10 mouse cellular contexts compared by ENCODE assay signal in the genomic region with DNA sequence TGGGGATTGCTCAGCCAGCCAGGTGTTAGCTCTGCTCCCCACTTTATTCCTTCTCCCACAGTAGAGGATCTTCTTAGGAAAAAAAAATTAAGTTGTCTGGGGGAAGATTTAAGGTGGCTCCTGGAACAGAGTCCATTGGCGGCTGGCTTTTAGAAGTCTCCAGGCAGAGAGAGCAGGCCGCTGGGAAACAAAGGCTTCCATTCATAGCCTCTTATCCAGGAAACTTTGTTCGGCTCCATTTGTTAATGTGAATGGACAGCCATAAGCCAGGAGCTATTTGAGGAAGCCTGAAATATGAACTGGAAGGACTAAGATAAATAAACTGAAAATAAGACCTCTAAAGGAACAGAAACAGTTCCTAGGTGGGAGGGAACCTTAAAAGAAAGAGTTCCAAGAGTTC. TPM values are rescaled to one million over a fixed set of nuclear protein-coding genes. Genes with fewer than 3 reads are reported as not detected.
A peak's percentile ranks its signal among the peaks of the same experiment; 100 is the strongest.
DNase-seq lines count a peak whose midpoint lies in the region; ATAC-seq lines count a peak whose summit lies in the region.
"Had no signal": no experiment of that assay in that cellular context is flagged by ENCODE, and none has a peak within 500 bp of the region (broad histone marks: within the 10 kb centered on the region; RNA-seq: fewer than 3 reads in every experiment).

No protein-coding gene starts in this region.

- no peak for DNase-seq in kidney, postnatal 36 days
- peak; percentile 88 for DNase-seq in embryo, embryonic 11 days
- DNase-seq in intestine, embryonic 14.5 days (ENCODE audit: low spot score) = no peak
- no peak for DNase-seq in cerebellum, adult 18-20 months
- no peak for DNase-seq in gastrocnemius, adult 8-10 months (ENCODE audit: low spot score in 2 of 2)
- no peak for DNase-seq in ovary, postnatal 36 days (ENCODE audit: low spot score)
- DNase-seq: adrenal gland, postnatal 36 days had no signal

- H3K36me3 ChIP-seq in kidney, embryonic 16.5 days (ENCODE audit: insufficient read depth, low read length) = no peaks in the 10 kb centered on the region
- H3K36me3 ChIP-seq in intestine, embryonic 14.5 days (ENCODE audit: control insufficient read depth, insufficient read depth, low read length) = no peaks in the 10 kb centered on the region
- H3K36me3 ChIP-seq in neural tube, embryonic 13.5 days = no peaks in the 10 kb centered on the region
- H3K36me3 ChIP-seq: hindbrain, embryonic 15.5 days had no signal

- no peak for ATAC-seq in kidney, embryonic 16.5 days (ENCODE audit: low FRiP score, low TSS enrichment)
- ATAC-seq in intestine, embryonic 14.5 days (replicated peaks; ENCODE audit: low FRiP score, low TSS enrichment, low read depth) = peak; percentile 55; the same call in 1 of the 2 replicates
- no peak for ATAC-seq in neural tube, embryonic 13.5 days (ENCODE audit: low read depth)

- peak overlapping the region; percentile 73 for H3K27ac ChIP-seq in kidney, embryonic 16.5 days (ENCODE audit: low read length)
- H3K27ac ChIP-seq in intestine, embryonic 14.5 days (ENCODE audit: low read depth) = peak overlapping the region; percentile 60
- peak overlapping the region; percentile 54 for H3K27ac ChIP-seq in neural tube, embryonic 13.5 days (replicated peaks)
- H3K27ac ChIP-seq: hindbrain, embryonic 15.5 days had no signal

- no peak overlapping the region for H3K4me2 ChIP-seq in kidney, embryonic 16.5 days (replicated peaks; ENCODE audit: low read depth, low read length)
- H3K4me2 ChIP-seq in intestine, embryonic 14.5 days (ENCODE audit: low read length) = peak overlapping the region; percentile 14; the same call in 1 of the 2 replicates
- no peak overlapping the region for H3K4me2 ChIP-seq in neural tube, embryonic 13.5 days
- H3K4me2 ChIP-seq: hindbrain, embryonic 15.5 days had no signal

- 6% methylated on average over 3 of the region's 3 CpGs for WGBS in kidney, embryonic 16.5 days
- WGBS in intestine, embryonic 14.5 days = under 1% methylated on average over 3 of the region's 3 CpGs
- WGBS in neural tube, embryonic 13.5 days = 0% methylated on average over 3 of the region's 3 CpGs

- no peak overlapping the region for H3K4me3 ChIP-seq in kidney, embryonic 16.5 days (ENCODE audit: low read length)
- no peak overlapping the region for H3K4me3 ChIP-seq in intestine, embryonic 14.5 days (ENCODE audit: low read depth, low read length)
- no peak overlapping the region for H3K4me3 ChIP-seq in neural tube, embryonic 13.5 days
- H3K4me3 ChIP-seq: hindbrain, embryonic 15.5 days had no signal

- no peaks in the 10 kb centered on the region for H3K27me3 ChIP-seq in kidney, embryonic 16.5 days (ENCODE audit: insufficient read depth, low read length)
- no peaks in the 10 kb centered on the region for H3K27me3 ChIP-seq in intestine, embryonic 14.5 days (replicated peaks; ENCODE audit: control insufficient read depth, insufficient read depth, low read length)
- no peaks in the 10 kb centered on the region for H3K27me3 ChIP-seq in neural tube, embryonic 13.5 days
- H3K27me3 ChIP-seq: hindbrain, embryonic 15.5 days had no signal

- peaks cover 17% of the 10 kb centered on the region for H3K4me1 ChIP-seq in kidney, embryonic 16.5 days (ENCODE audit: insufficient read depth, low read length)
- peaks cover 12% of the 10 kb centered on the region for H3K4me1 ChIP-seq in intestine, embryonic 14.5 days (replicated peaks; ENCODE audit: control insufficient read depth, insufficient read depth, low read length)
- H3K4me1 ChIP-seq in neural tube, embryonic 13.5 days (replicated peaks) = peaks cover 16% of the 10 kb centered on the region

- H3K9ac ChIP-seq in kidney, embryonic 16.5 days (replicated peaks; ENCODE audit: low read length) = no peak overlapping the region
- H3K9ac ChIP-seq in intestine, embryonic 14.5 days (ENCODE audit: low read length) = no peak overlapping the region
- no peak overlapping the region for H3K9ac ChIP-seq in neural tube, embryonic 13.5 days
- H3K9ac ChIP-seq: hindbrain, embryonic 15.5 days had no signal

- 0 out of 2 replicates have a peak, but pooled peaks cover 4% of the 10 kb centered on the region for H3K9me3 ChIP-seq in kidney, embryonic 16.5 days (ENCODE audit: low read length)
- peaks cover 3% of the 10 kb centered on the region; the same call in 1 of the 2 replicates for H3K9me3 ChIP-seq in intestine, embryonic 14.5 days (ENCODE audit: control insufficient read depth, low read length)
- H3K9me3 ChIP-seq in neural tube, embryonic 13.5 days = no peaks in the 10 kb centered on the region
- H3K9me3 ChIP-seq: hindbrain, embryonic 15.5 days had no signal

RNA-seq across cellular contexts. Expression of a gene that starts 24.0 kb away (rescaled TPM):
- polyA plus RNA-seq in kidney, embryonic 16.5 days (2015; fragmentation: Nextera tagmentation; extraction: Ambion mirVana) = 0.17 and 0.22 TPM in 2 replicates
- polyA plus RNA-seq in intestine, embryonic 14.5 days (2014; fragmentation: Nextera tagmentation; extraction: Ambion mirVana) = 0.70 and 0.84 TPM in 2 replicates
- 0.40 TPM in 1 of 2 replicates, not detected in the other for polyA plus RNA-seq in neural tube, embryonic 13.5 days (2015; fragmentation: Nextera tagmentation; extraction: Ambion mirVana)
- total RNA-seq in gastrocnemius, adult 8-10 months (2022) = not detected

RNA-seq across cellular contexts. Expression of a gene that starts 41.8 kb away (rescaled TPM):
- polyA plus RNA-seq in kidney, embryonic 16.5 days (2015; fragmentation: Nextera tagmentation; extraction: Ambion mirVana) = 0.19 and 0.41 TPM in 2 replicates
- 0.35 and 0.61 TPM in 2 replicates for polyA plus RNA-seq in intestine, embryonic 14.5 days (2014; fragmentation: Nextera tagmentation; extraction: Ambion mirVana)
- polyA plus RNA-seq in neural tube, embryonic 13.5 days (2015; fragmentation: Nextera tagmentation; extraction: Ambion mirVana) = not detected in 2 replicates
- not detected for total RNA-seq in gastrocnemius, adult 8-10 months (2022)
